Mouse (Mus musculus) ES-E14 (cell line): Measurements from ENCODE around the gene Tradd. TPM values are rescaled to one million over a fixed set of nuclear protein-coding genes. Genes with fewer than 3 reads are reported as not detected.

Source experiments
- DNase-seq: peaks from one replicate; pipeline ENCODE4 v3.0.0-alpha.2; 2013; ENCODE audit warnings: low read depth, low spot score
- H3K27ac ChIP-seq: 2 replicates; pipeline ENCODE4 v1.5.1; 2012; ENCODE audit warnings: low read depth, mild to moderate bottlenecking, low read length, moderate library complexity, mixed read lengths; ENCODE audit not compliant: poor library complexity, insufficient read depth, severe bottlenecking
- H3K36me3 ChIP-seq: 2 replicates; pipeline ENCODE4 v1.6.1; 2012; ENCODE audit warnings: mild to moderate bottlenecking, low read length, moderate library complexity, mixed read lengths; ENCODE audit not compliant: control insufficient read depth, poor library complexity, insufficient read depth, severe bottlenecking
- H3K4me1 ChIP-seq, 2 experiments: fragments of 150-350 bp in 1 of 2; sonication (generic) in 1 of 2; 2 replicates each; pipeline ENCODE4 v1.6.1; 2012; ENCODE audit warnings: low read length in 2 of 2, mild to moderate bottlenecking in 1 of 2, mixed read lengths in 1 of 2; ENCODE audit not compliant: control insufficient read depth in 2 of 2, insufficient read depth in 2 of 2, poor library complexity in 1 of 2
- H3K4me3 ChIP-seq, 2 experiments: fragments of 150-350 bp in 1 of 2; sonication (generic) in 1 of 2; 2 replicates each; pipeline ENCODE4 v1.5.1; 2012; ENCODE audit warnings: low read length in 2 of 2, low read depth in 1 of 2, mild to moderate bottlenecking in 1 of 2, mixed read lengths in 1 of 2; ENCODE audit not compliant: insufficient read depth in 1 of 2, poor library complexity in 1 of 2, severe bottlenecking in 1 of 2
- H3K9ac ChIP-seq: 2 replicates; pipeline ENCODE4 v1.6.1; 2012; ENCODE audit warnings: low read depth, mild to moderate bottlenecking, low read length, mixed read lengths; ENCODE audit not compliant: poor library complexity, insufficient read depth, severe bottlenecking
- H3K9me3 ChIP-seq: fragments of 150-350 bp; sonication (generic); 2 replicates; pipeline ENCODE4 v1.6.1; 2012; ENCODE audit warnings: low read depth, mild to moderate bottlenecking, low read length; ENCODE audit not compliant: control insufficient read depth, insufficient read depth
- CHD2 ChIP-seq: IDR thresholded peaks from 2 replicates; pipeline ENCODE4 v1.6.1; 2014; ENCODE audit warnings: mild to moderate bottlenecking, low read depth, low read length, inconsistent platforms
- HCFC1 ChIP-seq: IDR thresholded peaks from 2 replicates; pipeline ENCODE4 v1.6.1; 2012; ENCODE audit warnings: low read length, inconsistent platforms, borderline replicate concordance; ENCODE audit not compliant: insufficient read depth
- MAFK ChIP-seq: IDR thresholded peaks from 2 replicates; pipeline ENCODE4 v1.6.1; 2014; ENCODE audit warnings: mild to moderate bottlenecking, low read depth, low read length, inconsistent platforms; ENCODE audit not compliant: insufficient read depth
- ZC3H11A ChIP-seq: IDR thresholded peaks from 2 replicates; pipeline ENCODE4 v1.6.1; 2012; ENCODE audit warnings: low read depth, mild to moderate bottlenecking, inconsistent platforms, low read length, borderline replicate concordance
- ZNF384 ChIP-seq: IDR thresholded peaks from 2 replicates; pipeline ENCODE4 v1.6.1; 2012; ENCODE audit warnings: low read depth, low read length, inconsistent platforms
- in situ Hi-C, 2 experiments: fragments of 600-800 bp; cut with MboI; formaldehyde crosslinking; loops; one replicate each; pipeline ENCODE4 v1.15.1; 2025; ENCODE audit warnings: low sequenced_read_pairs in 2 of 2, inconsistent platforms in 1 of 2; ENCODE audit not compliant: unreplicated experiment in 2 of 2
- total RNA-seq: library from RNA; depleted of rRNA; stranded (reverse); fragments of 300-350 nt; gene quantifications from 2 replicates; pipeline ENCODE4 v1.2.3, GENCODE M21; 2012

The Tradd gene
- total RNA-seq, 1 experiment: 7.6 TPM

- Histone ChIP-seq H3K4me3 (no peak overlapping the region), H3K27ac (no peak overlapping the region), H3K9ac (no peak overlapping the region), H3K4me1 (peaks cover 5 to 16% of the 10 kb centered on the region in 2 experiments; a peak in 2 of 4 replicates), H3K9me3 (no peaks in the 10 kb centered on the region), H3K36me3 (no peaks in the 10 kb centered on the region)
- TF ChIP-seq ZC3H11A: no peak
- no peak for TF ChIP-seq CHD2
- TF ChIP-seq MAFK: no peak
- TF ChIP-seq HCFC1: no peak
- no peak for TF ChIP-seq ZNF384
- no peak for DNase-seq
- in situ Hi-C loops: no loop called here
These were observed 11.0 kb upstream of the Tradd start for GRCm38 (mm10) chr8:105275387-105275786.

- no peak for DNase-seq
- no peaks in the 10 kb centered on the region for H3K36me3 ChIP-seq
- no peak overlapping the region for H3K27ac ChIP-seq
- in situ Hi-C loops: loop anchor here in 1 of 2 experiments (25.0 kb wide), 1 partner anchor 634 kb away; the partner anchor contains the start of genes Ciao2b and Rrad
- H3K9ac ChIP-seq: no peak overlapping the region
- peaks cover 0 to 18% of the 10 kb centered on the region in 2 experiments; a peak in 1 of 4 replicates for H3K4me1 ChIP-seq
- peak overlapping the region; percentile 19 to 43; a peak in 2 of 4 replicates for H3K4me3 ChIP-seq
- H3K9me3 ChIP-seq: no peaks in the 10 kb centered on the region
- TF ChIP-seq HCFC1 (no peak), ZC3H11A (no peak), MAFK (no peak), CHD2 (no peak), ZNF384 (no peak)
These were observed 6.4 kb upstream of the Tradd start for GRCm38 (mm10) chr8:105270916-105271186.

- Histone ChIP-seq H3K9ac (0 out of 2 replicates have a peak overlapping the region, but pooled peaks have one; percentile 16), H3K9me3 (no peaks in the 10 kb centered on the region), H3K27ac (no peak overlapping the region), H3K36me3 (no peaks in the 10 kb centered on the region), H3K4me1 (peaks cover 0 to 17% of the 10 kb centered on the region in 2 experiments; a peak in 1 of 4 replicates), H3K4me3 (peak overlapping the region; percentile 50 to 58; a peak in 3 of 4 replicates)
- no peak for TF ChIP-seq ZNF384
- no peak for TF ChIP-seq HCFC1
- no peak for TF ChIP-seq CHD2
- no peak for TF ChIP-seq MAFK
- TF ChIP-seq ZC3H11A: no peak
- no peak for DNase-seq
- in situ Hi-C loops: loop anchor here in 1 of 2 experiments (25.0 kb wide), 1 partner anchor 633 kb away; the partner anchor contains the start of genes Ciao2b and Rrad
These were observed 5.9 kb upstream of the Tradd start for GRCm38 (mm10) chr8:105270101-105270915.

DNA sequence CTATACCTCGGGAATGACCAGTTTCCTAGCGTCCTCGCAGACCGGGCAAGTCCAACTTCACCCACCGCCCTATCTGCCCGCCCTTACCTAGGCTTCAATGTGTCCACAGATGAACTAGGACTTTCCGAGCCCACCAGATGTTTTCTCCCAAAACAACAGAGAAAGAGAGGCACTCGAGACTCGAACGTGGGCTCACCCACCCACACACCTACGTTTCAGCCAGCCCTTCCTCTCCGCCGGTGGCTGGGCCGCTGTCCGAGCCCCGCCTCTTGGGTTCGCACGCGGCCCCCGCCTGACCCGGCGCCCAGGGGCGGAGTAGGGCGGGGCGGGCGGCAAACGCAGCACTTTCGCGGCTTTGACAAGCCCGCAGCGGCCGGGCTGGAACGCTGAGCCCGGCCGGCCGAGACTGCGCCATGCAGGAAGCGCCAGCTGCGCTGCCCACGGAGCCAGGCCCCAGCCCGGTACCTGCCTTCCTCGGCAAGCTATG is 5.1 kb upstream of the Tradd start, which contains the start of gene Hsf4:
Hsf4 (plus strand) TSS at position 341 of the 487 bp plus-strand sequence.
- H3K9ac ChIP-seq: peak within 1 kb of the TSS; percentile 27; the same call in 1 of the 2 replicates
- in situ Hi-C loops: loop anchor here in 1 of 2 experiments (25.0 kb wide), 1 partner anchor 632 kb away; the partner anchor contains the start of genes Ciao2b and Rrad
- TF ChIP-seq HCFC1: no peak
- no peak for TF ChIP-seq ZNF384
- no peak for TF ChIP-seq ZC3H11A
- TF ChIP-seq MAFK: no peak
- no peak for TF ChIP-seq CHD2
- no peaks in the 10 kb centered on the region for H3K36me3 ChIP-seq
- H3K9me3 ChIP-seq: no peaks in the 10 kb centered on the region
- H3K4me3 ChIP-seq: peak within 1 kb of the TSS; percentile 50 to 58
- DNase-seq: no peak
- peaks cover 0 to 15% of the 10 kb centered on the region in 2 experiments; a peak in 2 of 4 replicates for H3K4me1 ChIP-seq
- H3K27ac ChIP-seq: no peak within 1 kb of the TSS
